Mouse (Mus musculus) bone marrow macrophage, adult 2 months (primary cell): ENCODE measurements around the gene Arid5b.

ENCODE experiments used
- CTCF ChIP-seq: IDR thresholded peaks from 2 replicates; pipeline ENCODE4 v1.5.1; 2012; ENCODE audit warnings: low read depth, mild to moderate bottlenecking, low read length, moderate library complexity
- POLR2A ChIP-seq: IDR thresholded peaks from 2 replicates; pipeline ENCODE4 v1.6.1; 2012; ENCODE audit warnings: mild to moderate bottlenecking, low read depth, low read length, borderline replicate concordance

DNA sequence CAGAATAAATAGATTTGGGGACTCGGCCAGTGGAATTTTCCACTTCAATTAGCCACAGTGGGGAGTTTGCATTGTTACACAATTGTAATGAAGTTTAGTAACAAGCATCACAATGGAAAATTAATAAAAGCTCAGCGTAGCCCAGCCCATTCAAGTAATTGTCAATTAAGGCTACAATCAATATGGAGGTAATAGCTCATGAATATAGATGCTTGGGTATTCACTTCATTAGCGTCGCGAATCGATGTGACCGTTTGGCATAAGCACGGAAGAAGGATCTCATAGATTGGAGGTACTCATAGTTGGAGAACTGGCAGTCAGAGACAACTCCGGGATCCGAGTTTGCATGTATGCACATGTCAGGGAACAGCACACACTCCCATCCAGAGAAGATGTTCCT is 214.0 kb downstream of the Arid5b start:
- TF ChIP-seq POLR2A (no peak), CTCF (no peak)
